Mouse (Mus musculus) natural killer cell, adult 2 months (primary cell): ENCODE data around the gene Kif16b.
A peak's percentile ranks its signal among the peaks of the same experiment; 100 is the strongest.

Source experiments
- DNase-seq, 2 experiments: peaks; one replicate each; pipeline ENCODE4 v3.0.0; 2022; ENCODE audit warnings: low spot score in 2 of 2

The Kif16b gene

GRCm38 (mm10) chr2:142651591-142651990, 249.7 kb downstream of the Kif16b start:
- no peak for DNase-seq

GRCm38 (mm10) chr2:142648023-142648453, 253.3 kb downstream of the Kif16b start:
- DNase-seq = no peak

GRCm38 (mm10) chr2:142646863-142647262, 254.5 kb downstream of the Kif16b start:
- DNase-seq = no peak

GRCm38 (mm10) chr2:142641766-142642165, 259.6 kb downstream of the Kif16b start:
- no peak for DNase-seq

GRCm38 (mm10) chr2:142635606-142636304, 265.6 kb downstream of the Kif16b start:
- no peak for DNase-seq

- no peak for DNase-seq
Observed at GRCm38 (mm10) chr2:142633996-142634559, 267.3 kb downstream of the Kif16b start.

GRCm38 (mm10) chr2:142629523-142630312, 271.6 kb downstream of the Kif16b start:
- DNase-seq = no peak

GRCm38 (mm10) chr2:142625756-142626155, 275.6 kb downstream of the Kif16b start:
- DNase-seq = no peak

- DNase-seq = no peak
Observed at GRCm38 (mm10) chr2:142625101-142625500, 276.2 kb downstream of the Kif16b start.

- no peak for DNase-seq
Observed at GRCm38 (mm10) chr2:142624254-142624653, 277.1 kb downstream of the Kif16b start.

- DNase-seq = no peak
Observed at GRCm38 (mm10) chr2:142621152-142621551, 280.2 kb downstream of the Kif16b start.

GRCm38 (mm10) chr2:142619926-142620325, 281.4 kb downstream of the Kif16b start:
- DNase-seq = no peak

GRCm38 (mm10) chr2:142614535-142614934, 286.8 kb downstream of the Kif16b start:
- DNase-seq = no peak

- DNase-seq = no peak
Observed at GRCm38 (mm10) chr2:142612359-142612953, 288.9 kb downstream of the Kif16b start.

GRCm38 (mm10) chr2:142611113-142611512, 290.2 kb downstream of the Kif16b start:
- peak in 1 of 2 experiments; percentile 55 for DNase-seq

- no peak for DNase-seq
Observed at GRCm38 (mm10) chr2:142610206-142610605, 291.1 kb downstream of the Kif16b start.

GRCm38 (mm10) chr2:142608778-142609177, 292.6 kb downstream of the Kif16b start:
- DNase-seq = no peak

GRCm38 (mm10) chr2:142604762-142605161, 296.6 kb downstream of the Kif16b start:
- no peak for DNase-seq

- no peak for DNase-seq
Observed at GRCm38 (mm10) chr2:142603210-142603609, 298.1 kb downstream of the Kif16b start.

- DNase-seq = no peak
Observed at GRCm38 (mm10) chr2:142599235-142599634, 302.1 kb downstream of the Kif16b start.

- DNase-seq = no peak
Observed at GRCm38 (mm10) chr2:142596176-142597170, 304.9 kb downstream of the Kif16b start.
